Mouse (Mus musculus) ES-Bruce4 (cell line): ENCODE results near the gene Plekhm1.

Source experiments
- EP300 ChIP-seq: IDR thresholded peaks from 2 replicates; pipeline ENCODE4 v1.6.1; 2011; ENCODE audit warnings: low read depth, low read length; ENCODE audit not compliant: insufficient read depth
- POLR2A ChIP-seq: IDR thresholded peaks from one replicate; pipeline ENCODE4 v1.8.1; 2011; ENCODE audit warnings: low read length; ENCODE audit not compliant: insufficient read depth

DNA sequence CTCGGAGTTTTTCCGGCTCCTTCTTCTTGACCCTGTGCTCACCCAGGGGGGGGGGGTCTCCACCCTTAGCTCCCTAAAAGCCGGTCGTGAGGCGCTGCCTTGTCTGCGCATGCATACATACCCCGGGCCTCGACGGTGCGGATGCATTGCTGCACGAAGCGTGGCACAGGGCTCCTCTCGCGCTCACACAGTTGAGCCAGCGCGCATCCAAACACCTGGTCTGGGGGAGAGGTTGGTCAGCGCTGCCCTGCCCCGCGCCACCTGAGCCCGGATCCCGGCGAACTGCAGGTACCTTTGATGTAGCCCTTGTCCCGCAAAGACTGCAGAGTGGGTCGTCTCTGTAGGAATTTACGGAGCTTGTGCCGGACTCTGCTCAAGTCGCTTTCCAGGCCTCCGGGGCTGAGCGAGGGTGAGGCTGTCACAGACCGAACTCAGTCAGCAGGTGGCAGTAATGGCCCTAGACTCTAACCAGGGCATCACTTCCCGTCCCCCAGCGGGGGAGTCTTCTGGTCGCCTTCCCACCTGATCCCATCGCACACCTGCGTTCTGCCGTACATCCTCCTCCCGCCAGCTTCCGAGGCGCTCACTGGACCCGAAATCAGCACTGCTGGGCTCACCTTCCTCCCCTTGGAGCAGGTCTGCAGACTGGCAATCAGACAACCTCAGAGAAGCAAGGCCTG lies 78.6 kb downstream of the Plekhm1 start:
- TF ChIP-seq POLR2A (no peak), EP300 (no peak)
